Mouse (Mus musculus) MEL (cell line): Measurements from ENCODE around the gene Pear1. TPM values are rescaled to one million over a fixed set of nuclear protein-coding genes. Genes with fewer than 3 reads are reported as not detected.

Experiments used
- DNase-seq: peaks from one replicate; pipeline ENCODE4 v3.0.0; 2011; ENCODE audit warnings: low read depth, low spot score
- H3K27ac ChIP-seq: 2 replicates; pipeline ENCODE4 v1.5.1; 2012; ENCODE audit warnings: low read depth, mild to moderate bottlenecking, control low read depth, low read length, moderate library complexity; ENCODE audit not compliant: control insufficient read depth
- H3K27me3 ChIP-seq, 2 experiments: fragments of 150-350 bp in 1 of 2; sonication (generic) in 1 of 2; 2 replicates each; pipeline ENCODE4 v1.6.1; 2012; ENCODE audit warnings: low read length in 2 of 2, mild to moderate bottlenecking in 2 of 2, improper control_type of control experiment in 1 of 2, moderate library complexity in 1 of 2; ENCODE audit not compliant: insufficient read depth in 2 of 2, control insufficient read depth in 1 of 2
- H3K36me3 ChIP-seq, 2 experiments: 2 replicates each; pipeline ENCODE4 v1.6.1; 2012 to 2014; ENCODE audit warnings: low read length in 2 of 2, improper control_type of control experiment in 1 of 2, inconsistent platforms in 1 of 2, mild to moderate bottlenecking in 1 of 2; ENCODE audit not compliant: insufficient read depth in 2 of 2, control insufficient read depth in 1 of 2
- H3K4me1 ChIP-seq, 2 experiments: fragments of 150-350 bp in 1 of 2; sonication (generic) in 1 of 2; 2 replicates each; pipeline ENCODE4 v1.6.1; 2012; ENCODE audit warnings: low read length in 2 of 2, improper control_type of control experiment in 1 of 2, mild to moderate bottlenecking in 1 of 2; ENCODE audit not compliant: insufficient read depth in 2 of 2, control insufficient read depth in 1 of 2
- H3K4me3 ChIP-seq, 2 experiments: fragments of 150-350 bp in 1 of 2; sonication (generic) in 1 of 2; 2 replicates each; pipeline ENCODE4 v1.5.1; 2012; ENCODE audit warnings: low read depth in 2 of 2, low read length in 2 of 2, mild to moderate bottlenecking in 2 of 2, moderate library complexity in 2 of 2, control low read depth in 1 of 2, improper control_type of control experiment in 1 of 2; ENCODE audit not compliant: control insufficient read depth in 1 of 2, insufficient read depth in 1 of 2
- H3K79me2 ChIP-seq: 2 replicates; pipeline ENCODE4 v1.6.1; 2012; ENCODE audit warnings: mild to moderate bottlenecking, low read length, moderate library complexity; ENCODE audit not compliant: control insufficient read depth, poor library complexity, insufficient read depth
- H3K9ac ChIP-seq: 2 replicates; pipeline ENCODE4 v1.6.1; 2012; ENCODE audit warnings: low read depth, mild to moderate bottlenecking, control low read depth, low read length, moderate library complexity; ENCODE audit not compliant: control insufficient read depth, poor library complexity, severe bottlenecking
- H3K9me3 ChIP-seq: fragments of 150-350 bp; sonication (generic); replicated peaks from 2 replicates; pipeline ENCODE4 v1.6.1; 2012; ENCODE audit warnings: mild to moderate bottlenecking, low read length, improper control_type of control experiment, moderate library complexity; ENCODE audit not compliant: insufficient read depth
- CTCF ChIP-seq, 3 experiments: IDR thresholded peaks in 2 of 3; conservative IDR thresholded peaks in 1 of 3; 2 replicates each; pipeline ENCODE4 v1.5.1; 2011 to 2012; ENCODE audit warnings: low read length in 3 of 3, low read depth in 2 of 3, mild to moderate bottlenecking in 2 of 3, improper control_type of control experiment in 1 of 3, inconsistent platforms in 1 of 3, mixed read lengths in 1 of 3, moderate library complexity in 1 of 3; ENCODE audit not compliant: control insufficient read depth in 1 of 3, insufficient read depth in 1 of 3, poor library complexity in 1 of 3, severe bottlenecking in 1 of 3
- E2F4 ChIP-seq: IDR thresholded peaks from 2 replicates; pipeline ENCODE4 v1.6.1; 2011; ENCODE audit warnings: low read depth, low read length, improper control_type of control experiment, borderline replicate concordance
- ELF1 ChIP-seq: IDR thresholded peaks from 2 replicates; pipeline ENCODE4 v1.6.1; 2014; ENCODE audit warnings: low read depth, mild to moderate bottlenecking, inconsistent platforms, low read length, improper control_type of control experiment, moderate library complexity
- EP300 ChIP-seq, 2 experiments: IDR thresholded peaks; 2 replicates each; pipeline ENCODE4 v1.6.1; 2011; ENCODE audit warnings: improper control_type of control experiment in 2 of 2, low read length in 2 of 2, low read depth in 1 of 2, mild to moderate bottlenecking in 1 of 2
- ETS1 ChIP-seq: IDR thresholded peaks from 2 replicates; pipeline ENCODE4 v1.6.1; 2012; ENCODE audit warnings: low read depth, mild to moderate bottlenecking, inconsistent platforms, low read length, improper control_type of control experiment, moderate library complexity
- GABPA ChIP-seq: IDR thresholded peaks from 2 replicates; pipeline ENCODE4 v1.6.1; 2012; ENCODE audit warnings: low read depth, mild to moderate bottlenecking, inconsistent platforms, low read length, improper control_type of control experiment, moderate library complexity
- HCFC1 ChIP-seq: IDR thresholded peaks from 2 replicates; pipeline ENCODE4 v1.6.1; 2012; ENCODE audit warnings: low read depth, mild to moderate bottlenecking, inconsistent platforms, low read length, improper control_type of control experiment, moderate library complexity
- KAT2A ChIP-seq: conservative IDR thresholded peaks from 2 replicates; pipeline ENCODE4 v1.6.1; 2012; ENCODE audit warnings: low read depth, low read length, improper control_type of control experiment, inconsistent platforms
- MAFK ChIP-seq: IDR thresholded peaks from 2 replicates; pipeline ENCODE4 v1.6.1; 2011; ENCODE audit warnings: low read depth, mild to moderate bottlenecking, low read length, improper control_type of control experiment, borderline replicate concordance
- MAZ ChIP-seq: IDR thresholded peaks from 2 replicates; pipeline ENCODE4 v1.6.1; 2012; ENCODE audit warnings: low read depth, mild to moderate bottlenecking, inconsistent platforms, low read length, improper control_type of control experiment
- MEF2A ChIP-seq: IDR thresholded peaks from 2 replicates; pipeline ENCODE4 v1.6.1; 2014; ENCODE audit warnings: low read depth, mild to moderate bottlenecking, inconsistent platforms, low read length, improper control_type of control experiment; ENCODE audit not compliant: poor library complexity, insufficient replicate concordance, severe bottlenecking; ENCODE audit errors: extremely low read depth
- NELFE ChIP-seq: IDR thresholded peaks from 2 replicates; pipeline ENCODE4 v1.6.1; 2011; ENCODE audit warnings: low read depth, low read length, improper control_type of control experiment
- NRF1 ChIP-seq: IDR thresholded peaks from 2 replicates; pipeline ENCODE4 v1.6.1; 2014; ENCODE audit warnings: low read depth, mild to moderate bottlenecking, inconsistent platforms, low read length, improper control_type of control experiment, moderate library complexity; ENCODE audit not compliant: poor library complexity, insufficient read depth, severe bottlenecking
- POLR2AphosphoS2 ChIP-seq: IDR thresholded peaks from 2 replicates; pipeline ENCODE4 v1.6.1; 2011; ENCODE audit warnings: low read length, improper control_type of control experiment
- POLR2AphosphoS5 ChIP-seq: IDR thresholded peaks from 2 replicates; pipeline ENCODE4 v1.6.1; 2012; ENCODE audit warnings: low read depth, borderline replicate concordance, mild to moderate bottlenecking, inconsistent platforms, low read length, moderate library complexity, mixed read lengths
- RCOR1 ChIP-seq: IDR thresholded peaks from 2 replicates; pipeline ENCODE4 v1.6.1; 2012; ENCODE audit warnings: low read depth, mild to moderate bottlenecking, inconsistent platforms, low read length, improper control_type of control experiment
- SIN3A ChIP-seq: IDR thresholded peaks from 2 replicates; pipeline ENCODE4 v1.6.1; 2012; ENCODE audit warnings: low read length, improper control_type of control experiment, inconsistent platforms
- TAL1 ChIP-seq: IDR thresholded peaks from 2 replicates; pipeline ENCODE4 v1.6.1; 2012; ENCODE audit warnings: mild to moderate bottlenecking, inconsistent platforms, low read length, moderate library complexity, mixed read lengths
- TCF12 ChIP-seq: IDR thresholded peaks from 2 replicates; pipeline ENCODE4 v1.6.1; 2014; ENCODE audit warnings: low read depth, mild to moderate bottlenecking, inconsistent platforms, low read length, improper control_type of control experiment, moderate library complexity
- USF2 ChIP-seq, 2 experiments: IDR thresholded peaks; 2 replicates each; pipeline ENCODE4 v1.6.1; 2011 to 2012; ENCODE audit warnings: improper control_type of control experiment in 2 of 2, low read length in 2 of 2, borderline replicate concordance in 1 of 2, inconsistent platforms in 1 of 2, low read depth in 1 of 2, mild to moderate bottlenecking in 1 of 2; ENCODE audit not compliant: insufficient read depth in 1 of 2
- ZC3H11A ChIP-seq: IDR thresholded peaks from 2 replicates; pipeline ENCODE4 v1.6.1; 2012; ENCODE audit warnings: low read depth, mild to moderate bottlenecking, inconsistent platforms, low read length, improper control_type of control experiment
- ZMIZ1 ChIP-seq: IDR thresholded peaks from 2 replicates; pipeline ENCODE4 v1.6.1; 2012; ENCODE audit warnings: low read depth, mild to moderate bottlenecking, inconsistent platforms, low read length, improper control_type of control experiment, moderate library complexity
- polyA plus RNA-seq, 2 experiments: library from polyadenylated mRNA; stranded (reverse) in 1 of 2; unstranded in 1 of 2; fragments of >175 nt in 1 of 2; fragments of >200 nt in 1 of 2; gene quantifications; 2 replicates each; pipeline versions ENCODE4 v1.2.1 to v1.2.4; 2012; ENCODE audit warnings: low replicate concordance in 2 of 2, low read depth in 1 of 2; ENCODE audit not compliant: insufficient read length in 2 of 2, insufficient read depth in 1 of 2, missing spikeins in 1 of 2
- total RNA-seq: library from RNA; depleted of rRNA; stranded (reverse); fragments of 300-350 nt; gene quantifications from 2 replicates; pipeline ENCODE4 v1.2.3, GENCODE M21; 2012

Gene Pear1
- total and polyA plus RNA-seq, 3 experiments, result 0.35 to 1.0 TPM; not detected in 1

GRCm38 (mm10) chr3:87733098-87733497 is 91.0 kb downstream of the Pear1 start:
- H3K36me3 ChIP-seq, result 0 out of 4 replicates have a peak, but pooled peaks cover 0 to 2% of the 10 kb centered on the region in 2 experiments
- H3K4me3 ChIP-seq, result no peak overlapping the region

GRCm38 (mm10) chr3:87728696-87729095 is 95.4 kb downstream of the Pear1 start:
- Histone ChIP-seq H3K36me3 (0 out of 4 replicates have a peak, but pooled peaks cover 0 to 2% of the 10 kb centered on the region in 2 experiments), H3K9me3 (no peaks in the 10 kb centered on the region), H3K9ac (no peak overlapping the region), H3K4me3 (no peak overlapping the region), H3K27me3 (no peaks in the 10 kb centered on the region), H3K4me1 (peaks cover 0 to 5% of the 10 kb centered on the region in 2 experiments; a peak in 1 of 4 replicates), H3K27ac (no peak overlapping the region), H3K79me2 (no peaks in the 10 kb centered on the region)
- DNase-seq, result no peak
- no peak for TF ChIP-seq TAL1
- TF ChIP-seq ZMIZ1, result no peak
- no peak for TF ChIP-seq MEF2A
- TF ChIP-seq EP300 (IDR thresholded peaks at IDR 0.05; ENCODE audit: low read depth in 1 of 2, low read length in 2 of 2), result no peak
- no peak for TF ChIP-seq ELF1
- no peak for TF ChIP-seq CTCF (IDR thresholded peaks at IDR 0.05 in 2 of 3, conservative IDR thresholded peaks at IDR 0.05 in 1 of 3; ENCODE audit: control insufficient read depth in 1 of 3, insufficient read depth in 1 of 3, low read depth in 2 of 3, low read length in 3 of 3, poor library complexity in 1 of 3, severe bottlenecking in 1 of 3)
- no peak for TF ChIP-seq HCFC1
- no peak for TF ChIP-seq GABPA

More at GRCm38 (mm10) chr3:87733098-87733497, 91.0 kb downstream of the Pear1 start:
- Histone ChIP-seq H3K27me3 (no peaks in the 10 kb centered on the region), H3K9me3 (no peaks in the 10 kb centered on the region), H3K9ac (no peak overlapping the region), H3K79me2 (no peaks in the 10 kb centered on the region), H3K4me1 (peaks cover 0 to 5% of the 10 kb centered on the region in 2 experiments; a peak in 1 of 4 replicates), H3K27ac (no peak overlapping the region)
- no peak for TF ChIP-seq ZC3H11A
- no peak for TF ChIP-seq NELFE
- TF ChIP-seq E2F4, result no peak
- no peak for TF ChIP-seq POLR2AphosphoS2
- no peak for TF ChIP-seq MAZ
- no peak for TF ChIP-seq KAT2A
- no peak for TF ChIP-seq TCF12
- TF ChIP-seq HCFC1, result no peak
- TF ChIP-seq POLR2AphosphoS5, result no peak
- no peak for TF ChIP-seq RCOR1
- no peak for TF ChIP-seq NRF1
- no peak for TF ChIP-seq MAFK
- TF ChIP-seq EP300 (IDR thresholded peaks at IDR 0.05; ENCODE audit: low read depth in 1 of 2, low read length in 2 of 2), result no peak
- TF ChIP-seq SIN3A, result no peak
- TF ChIP-seq USF2 (IDR thresholded peaks at IDR 0.05; ENCODE audit: borderline replicate concordance in 1 of 2, insufficient read depth in 1 of 2, low read depth in 1 of 2, low read length in 2 of 2), result no peak
- TF ChIP-seq ETS1, result no peak
- no peak for DNase-seq
